Mouse (Mus musculus): ENCODE measurements around the gene Car6. TPM values are rescaled to one million over a fixed set of nuclear protein-coding genes. Genes with fewer than 3 reads are reported as not detected.

Gene Car6
- total and polyA plus RNA-seq, 3 experiments: not detected

GRCm38 (mm10) chr4:150239951-150240368 is 38.8 kb upstream of the Car6 start:
- peak; percentile 98 for DNase-seq (ENCODE audit: extremely low read depth)
- Histone ChIP-seq H3K4me1 (ENCODE audit: control insufficient read depth in 1 of 2, insufficient read depth in 2 of 2) (peaks cover 3 to 50% of the 10 kb centered on the region in 2 experiments), H3K9ac (ENCODE audit: insufficient read depth, low read depth) (peak overlapping the region; percentile 37; the same call in 1 of the 2 replicates), H3K36me3 (replicated peaks in 1 of 2; ENCODE audit: control insufficient read depth in 1 of 2, insufficient read depth in 1 of 2, low read length in 1 of 2) (peaks cover 45 to 61% of the 10 kb centered on the region in 2 experiments), H3K27me3 (replicated peaks) (no peaks in the 10 kb centered on the region), H3K27ac (ENCODE audit: insufficient read depth, low read depth) (peak overlapping the region; percentile 13), H3K4me2 (ENCODE audit: insufficient read depth, low read depth, poor library complexity, severe bottlenecking) (peak overlapping the region; percentile 87), H3K9me3 (replicated peaks; ENCODE audit: low read length) (no peaks in the 10 kb centered on the region), H3K4me3 (replicated peaks in 1 of 3; ENCODE audit: low read depth in 2 of 3, low read length in 2 of 3, poor library complexity in 1 of 3) (peak overlapping the region in 2 of 3 experiments; percentile 98 to 100), H3K79me2 (replicated peaks; ENCODE audit: control insufficient read depth, extremely low read depth, insufficient read depth, poor library complexity, severe bottlenecking) (peaks cover 55% of the 10 kb centered on the region)
- TF ChIP-seq ZKSCAN1 (IDR thresholded peaks at IDR 0.05; ENCODE audit: borderline replicate concordance, low read depth, low read length) (no peak), TCF12 (IDR thresholded peaks at IDR 0.05; ENCODE audit: low read depth, low read length) (peak; percentile 56; the same call in 1 of the 2 replicates), E2F4 (IDR thresholded peaks at IDR 0.05; ENCODE audit: insufficient replicate concordance, low read depth, low read length) (no peak), ELF1 (IDR thresholded peaks at IDR 0.05; ENCODE audit: low read depth, low read length) (0 out of 2 replicates have a peak, but pooled peaks have one; percentile 52), JUN (IDR thresholded peaks at IDR 0.05; ENCODE audit: insufficient read depth, low read depth, low read length) (peak; percentile 55), CTCF (conservative IDR thresholded peaks at IDR 0.05 in 1 of 2, IDR thresholded peaks at IDR 0.05 in 1 of 2; ENCODE audit: low read depth in 2 of 2, low read length in 2 of 2) (peak; percentile 95 to 100), GABPA (IDR thresholded peaks at IDR 0.05; ENCODE audit: insufficient replicate concordance, low read depth, low read length) (no peak), MXI1 (IDR thresholded peaks at IDR 0.05; ENCODE audit: low read depth, low read length) (peak; percentile 78), BHLHE40 (IDR thresholded peaks at IDR 0.05; ENCODE audit: low read depth, low read length) (peak; percentile 40; the same call in 1 of the 2 replicates), KAT2A (IDR thresholded peaks at IDR 0.05; ENCODE audit: insufficient replicate concordance, low read length) (no peak), NELFE (IDR thresholded peaks at IDR 0.05; ENCODE audit: low read depth, low read length) (peak; percentile 87), RAD21 (IDR thresholded peaks at IDR 0.05; ENCODE audit: low read depth, low read length) (peak; percentile 54), EP300 (IDR thresholded peaks at IDR 0.05; ENCODE audit: low read length) (peak; percentile 50), TBP (conservative IDR thresholded peaks at IDR 0.05; ENCODE audit: low read depth, low read length) (peak; percentile 65), MAZ (IDR thresholded peaks at IDR 0.05; ENCODE audit: low read depth, low read length) (peak; percentile 10; the same call in 1 of the 2 replicates), ETS1 (conservative IDR thresholded peaks at IDR 0.05; ENCODE audit: low read depth, low read length) (peak; percentile 66), USF2 (conservative IDR thresholded peaks at IDR 0.05; ENCODE audit: low read depth, low read length) (0 out of 2 replicates have a peak, but pooled peaks have one; percentile 9), MAX (IDR thresholded peaks at IDR 0.05; ENCODE audit: low read length) (0 out of 2 replicates have a peak, but pooled peaks have one; percentile 48), USF1 (IDR thresholded peaks at IDR 0.05; ENCODE audit: low read depth, low read length) (no peak), POLR2A (IDR thresholded peaks at IDR 0.05; ENCODE audit: low read depth, low read length) (peak; percentile 60), NRF1 (IDR thresholded peaks at IDR 0.05; ENCODE audit: low read depth, low read length) (0 out of 2 replicates have a peak, but pooled peaks have one; percentile 28), MYC (IDR thresholded peaks at IDR 0.05; ENCODE audit: low read depth, low read length) (peak; percentile 88), ZNF384 (IDR thresholded peaks at IDR 0.05; ENCODE audit: low read depth, low read length) (peak; percentile 2; the same call in 1 of the 2 replicates), MAFK (IDR thresholded peaks at IDR 0.05; ENCODE audit: insufficient replicate concordance, low read length) (peak; percentile 78; the same call in 1 of the 2 replicates), POLR2AphosphoS2 (IDR thresholded peaks at IDR 0.05; ENCODE audit: low read depth, low read length) (0 out of 2 replicates have a peak, but pooled peaks have one; percentile 35), SMC3 (IDR thresholded peaks at IDR 0.05; ENCODE audit: low read depth, low read length) (peak; percentile 65), IRF4 (IDR thresholded peaks at IDR 0.05; ENCODE audit: low read depth, low read length) (peak; percentile 48; the same call in 1 of the 2 replicates), SIN3A (IDR thresholded peaks at IDR 0.05; ENCODE audit: low read length) (peak; percentile 88), CHD1 (IDR thresholded peaks at IDR 0.05; ENCODE audit: low read depth, low read length) (no peak), HCFC1 (IDR thresholded peaks at IDR 0.05; ENCODE audit: low read depth, low read length) (peak; percentile 56), CHD2 (IDR thresholded peaks at IDR 0.05; ENCODE audit: low read length) (peak; percentile 75), JUND (conservative IDR thresholded peaks at IDR 0.05; ENCODE audit: low read depth, low read length) (peak; percentile 72), UBTF (IDR thresholded peaks at IDR 0.05; ENCODE audit: low read depth, low read length) (0 out of 2 replicates have a peak, but pooled peaks have one; percentile 42), MEF2A (IDR thresholded peaks at IDR 0.05; ENCODE audit: borderline replicate concordance, low read depth, low read length) (peak; percentile 39; the same call in 1 of the 2 replicates), ZC3H11A (IDR thresholded peaks at IDR 0.05; ENCODE audit: low read depth, low read length) (no peak), RCOR1 (conservative IDR thresholded peaks at IDR 0.05; ENCODE audit: low read depth, low read length) (peak; percentile 64; the same call in 1 of the 2 replicates), ZMIZ1 (IDR thresholded peaks at IDR 0.05; ENCODE audit: low read depth, low read length) (no peak)
- dilution Hi-C loops (cut with MboI; ENCODE audit: extremely low pct_ligation_motif_present, extremely low pct_unique_long_range_greater_than_20kb, low sequenced_read_pairs) (no loop called here), in situ Hi-C loops (cut with MboI; ENCODE audit: low pct_ligation_motif_present, low pct_unique_long_range_greater_than_20kb, low sequenced_read_pairs) (no loop called here)
